Mouse (Mus musculus): ENCODE results near the gene Olfr1417.
A peak's percentile ranks its signal among the peaks of the same experiment; 100 is the strongest.
"Not testable (repeated sequence)": the region's sequence is repeated elsewhere in the genome, so short reads cannot be mapped to it uniquely, and the experiment has no call there.

Olfr1417 gene

DNA sequence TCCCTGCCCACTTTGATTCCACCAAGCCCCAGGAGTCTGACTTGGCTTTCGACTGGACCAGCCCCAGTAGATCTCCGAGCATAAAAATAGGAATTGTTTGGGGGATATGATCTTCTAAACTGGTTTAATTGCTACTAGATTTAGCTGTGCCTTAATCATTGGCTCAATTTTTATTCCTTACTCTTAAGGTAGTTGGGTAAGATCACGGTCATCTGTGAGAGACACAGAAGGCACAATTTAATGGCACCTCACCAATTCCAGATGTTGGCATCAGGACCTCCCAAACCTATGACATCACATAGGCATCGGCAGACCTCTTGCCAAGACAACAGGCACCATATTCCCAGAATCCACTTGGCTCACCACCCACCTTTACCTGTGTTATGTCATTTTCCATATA lies at the start of gene Olfr1417:
Gene Olfr1417 (minus strand): TSS at position 101 of the 400 bp plus-strand sequence.
- DNase-seq = no peak

- DNase-seq = no peak
These were observed 47.2 kb upstream of the Olfr1417 start, which contains the start of gene Olfr1420 for GRCm38 (mm10) chr19:11886265-11886664. Olfr1420 (plus strand) TSS chr19:11886565.

DNA sequence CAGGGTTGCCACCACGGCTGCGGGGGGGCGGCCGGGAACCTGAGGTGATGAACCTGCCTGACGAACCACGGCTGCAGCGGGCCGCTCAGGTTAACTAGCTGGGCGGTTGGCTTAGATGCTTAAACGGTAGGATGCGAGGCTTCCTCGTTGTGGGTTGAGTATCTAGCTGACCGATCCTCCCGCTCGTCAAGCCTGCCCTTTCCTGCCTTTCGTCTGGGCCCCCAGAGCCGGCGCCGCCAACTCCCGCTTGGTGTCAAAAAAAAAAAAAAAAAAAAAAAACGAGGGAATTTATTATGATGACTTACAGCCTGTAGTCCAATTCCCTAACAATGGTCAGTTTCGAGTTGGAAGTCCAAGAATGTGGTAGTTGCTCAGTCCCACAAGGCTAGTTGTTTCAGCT lies 39.4 kb upstream of the Olfr1417 start:
- DNase-seq = not testable (repeated sequence)

- no peak for DNase-seq
These were observed 36.0 kb upstream of the Olfr1417 start, which contains the start of gene Olfr1419 for GRCm38 (mm10) chr19:11875006-11875405. Olfr1419 (minus strand) TSS chr19:11875106.

DNA sequence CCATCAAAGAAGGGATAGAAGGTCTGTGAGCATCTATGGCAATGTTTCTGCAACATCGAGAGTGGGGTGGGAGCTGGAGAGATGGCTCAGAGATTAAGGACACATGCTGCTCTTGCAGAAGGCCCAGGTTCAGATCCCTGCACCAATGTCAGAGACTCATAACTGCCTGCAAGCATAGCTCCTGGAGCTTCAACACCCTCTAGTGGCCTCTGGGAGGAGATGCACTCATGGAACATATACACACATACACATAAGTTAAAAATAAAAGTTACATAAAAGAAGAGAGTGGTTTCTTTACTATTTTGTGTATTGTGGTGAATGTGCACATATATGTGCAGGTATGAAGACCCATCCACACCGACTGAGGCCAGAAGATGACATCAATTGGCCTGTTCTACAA lies 28.8 kb upstream of the Olfr1417 start:
- no peak for DNase-seq

DNA sequence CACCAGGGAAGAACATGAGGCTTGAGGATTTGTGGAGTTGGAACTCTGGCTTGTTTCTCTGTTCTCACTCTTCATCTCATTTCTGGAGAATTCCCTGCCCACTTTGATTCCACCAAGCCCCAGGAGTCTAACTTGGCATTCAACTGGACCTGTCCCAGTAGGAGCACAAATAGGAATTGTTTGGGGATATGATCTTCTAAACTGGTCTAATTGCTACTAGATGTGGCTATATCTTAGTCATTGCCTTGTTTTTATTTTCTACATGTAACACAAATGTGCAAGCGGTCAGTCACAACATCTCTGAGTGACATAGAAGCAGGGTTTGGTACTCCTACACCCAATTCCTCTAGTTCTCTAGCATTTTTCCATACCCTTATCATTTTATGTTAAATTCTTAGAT lies 21.9 kb upstream of the Olfr1417 start, which contains the start of gene Olfr1418:
Gene Olfr1418 (minus strand): TSS at position 101 of the 400 bp plus-strand sequence.
- DNase-seq = no peak

DNA sequence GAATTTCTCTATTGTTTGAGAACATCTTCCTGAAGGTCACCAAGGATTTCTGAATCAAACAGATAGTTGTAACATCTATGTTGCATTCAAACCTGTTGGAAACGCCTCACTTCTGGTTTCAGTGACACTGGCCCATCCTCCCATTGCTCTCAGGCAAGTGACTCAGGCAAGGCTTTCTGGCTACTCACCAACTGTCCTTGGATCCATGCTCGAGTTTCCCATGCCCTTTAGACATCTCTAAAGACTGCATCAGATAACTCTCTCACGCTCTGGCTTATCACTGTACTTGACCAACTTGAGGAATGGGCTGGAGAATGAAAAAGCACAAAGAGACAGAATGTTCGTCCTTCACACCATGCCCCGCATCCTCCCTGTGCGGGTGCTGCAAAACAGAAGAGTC lies 17.5 kb upstream of the Olfr1417 start:
- DNase-seq = no peak

DNA sequence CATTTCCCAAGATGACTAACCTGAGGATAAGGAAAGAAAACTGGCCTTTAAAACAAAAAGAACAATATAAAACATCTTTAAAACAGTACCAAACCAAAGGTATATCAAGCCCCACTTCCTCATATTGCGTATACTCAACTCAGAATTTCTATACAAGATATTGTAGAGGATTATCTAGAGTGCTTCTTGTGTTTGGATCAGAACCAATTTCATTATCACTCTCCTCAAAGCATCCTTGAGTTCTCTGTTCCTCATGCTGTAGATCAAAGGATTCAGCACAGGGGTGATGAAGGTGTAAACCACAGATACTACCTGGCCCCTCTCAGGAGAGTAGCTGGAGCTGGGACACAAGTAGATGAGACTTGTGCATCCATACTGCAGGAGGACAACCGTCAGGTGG lies 15.8 kb upstream of the Olfr1417 start:
- no peak for DNase-seq

GRCm38 (mm10) chr19:11852652-11853051 lies 13.6 kb upstream of the Olfr1417 start:
- DNase-seq = no peak

- DNase-seq = no peak
These were observed 7.3 kb upstream of the Olfr1417 start for GRCm38 (mm10) chr19:11846333-11846732.

- no peak for DNase-seq
These were observed 15.5 kb downstream of the Olfr1417 start for GRCm38 (mm10) chr19:11823346-11824065.

DNA sequence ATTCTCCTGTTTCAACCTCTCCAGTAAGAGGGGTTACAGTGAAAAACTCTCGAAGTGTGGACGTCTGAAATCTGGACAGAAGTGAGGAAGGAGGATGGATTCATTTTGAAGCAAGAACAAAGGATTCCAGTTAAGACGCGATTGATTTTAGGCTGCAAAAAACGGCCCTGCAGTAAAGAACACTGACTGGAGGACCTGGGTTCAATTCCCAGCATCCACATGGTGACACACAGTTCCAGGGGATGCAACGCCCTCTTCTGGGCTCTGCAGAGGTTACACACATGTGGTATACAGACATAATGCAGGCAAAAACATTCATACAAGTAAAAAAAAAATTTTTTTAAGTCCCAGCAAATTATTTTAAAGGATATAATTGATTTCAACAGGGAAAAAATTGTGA lies 18.8 kb downstream of the Olfr1417 start:
- DNase-seq = no peak

GRCm38 (mm10) chr19:11819800-11820199 lies 19.2 kb downstream of the Olfr1417 start:
- DNase-seq = peak; percentile 53 to 75

GRCm38 (mm10) chr19:11819143-11819700 lies 19.8 kb downstream of the Olfr1417 start, which contains the start of gene Stx3:
Stx3 (minus strand) TSS chr19:11819403.
- DNase-seq = no peak

DNA sequence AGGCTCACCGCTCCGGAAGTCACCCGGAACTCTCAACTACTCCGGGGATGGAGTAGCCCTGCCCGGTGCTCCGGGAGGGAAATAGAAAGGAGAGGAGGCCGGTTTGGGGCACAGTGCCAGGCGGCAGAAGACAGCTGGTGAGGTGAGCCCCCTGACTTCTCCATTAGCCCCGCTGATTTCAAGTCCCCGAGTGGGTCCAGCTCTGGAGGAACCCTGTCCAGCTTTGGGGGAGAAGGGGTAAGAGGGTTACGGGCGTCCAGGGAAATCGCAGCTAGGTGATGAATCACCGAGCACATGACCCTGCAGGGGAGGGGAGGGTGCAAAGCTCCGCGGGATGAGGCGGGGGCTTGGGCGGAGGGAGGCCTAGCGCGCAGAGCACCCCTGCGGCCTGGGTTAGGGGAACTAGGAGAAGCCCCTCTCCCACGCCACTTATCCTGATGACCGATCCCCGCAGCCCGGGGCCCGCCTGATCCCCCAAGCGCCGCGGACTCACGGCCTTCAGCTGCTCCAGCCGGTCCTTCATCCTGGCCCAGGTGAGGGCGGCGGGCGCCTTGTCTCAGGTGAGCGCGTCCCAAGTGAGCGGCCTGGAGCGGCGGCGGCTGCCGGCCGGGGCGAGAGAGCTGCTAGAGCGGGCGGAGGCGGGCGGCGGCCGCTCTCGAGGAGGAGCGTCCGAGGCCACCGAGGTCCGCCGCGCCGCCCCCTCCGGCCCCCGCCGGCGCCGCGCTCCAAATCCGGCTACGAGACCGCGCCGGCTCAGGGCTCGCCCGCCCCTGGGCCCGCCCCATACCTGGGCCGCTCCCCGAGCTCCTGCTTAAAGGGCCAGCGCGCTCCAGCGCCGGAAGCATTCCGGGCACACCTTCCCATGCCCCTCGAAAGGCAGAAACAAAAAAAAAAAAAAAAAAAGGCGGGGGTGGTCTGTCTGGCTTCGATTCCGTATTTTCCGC lies 20.5 kb downstream of the Olfr1417 start:
- peak; percentile 41 to 57 for DNase-seq

DNA sequence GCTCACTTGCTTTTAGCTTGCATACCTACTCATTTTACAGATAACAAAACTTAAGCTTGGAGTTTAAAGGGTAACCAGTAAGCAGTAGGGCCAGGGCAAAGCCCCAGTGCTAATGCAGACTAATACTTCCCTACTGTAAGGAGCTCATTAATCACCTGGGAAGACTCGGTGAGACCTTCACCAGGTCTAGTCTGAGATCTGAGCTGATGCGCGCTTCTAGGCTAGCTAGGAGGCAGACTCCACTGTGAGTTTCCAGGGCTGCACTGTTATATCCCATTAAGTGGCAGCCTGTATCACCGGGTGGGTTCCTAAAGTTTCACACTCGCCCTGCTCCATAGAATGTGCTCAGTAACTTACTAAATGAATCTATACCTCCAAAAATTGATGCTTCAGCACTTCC lies 21.4 kb downstream of the Olfr1417 start:
- DNase-seq = no peak

- DNase-seq = no peak
These were observed 22.3 kb downstream of the Olfr1417 start for GRCm38 (mm10) chr19:11816706-11817105.

DNA sequence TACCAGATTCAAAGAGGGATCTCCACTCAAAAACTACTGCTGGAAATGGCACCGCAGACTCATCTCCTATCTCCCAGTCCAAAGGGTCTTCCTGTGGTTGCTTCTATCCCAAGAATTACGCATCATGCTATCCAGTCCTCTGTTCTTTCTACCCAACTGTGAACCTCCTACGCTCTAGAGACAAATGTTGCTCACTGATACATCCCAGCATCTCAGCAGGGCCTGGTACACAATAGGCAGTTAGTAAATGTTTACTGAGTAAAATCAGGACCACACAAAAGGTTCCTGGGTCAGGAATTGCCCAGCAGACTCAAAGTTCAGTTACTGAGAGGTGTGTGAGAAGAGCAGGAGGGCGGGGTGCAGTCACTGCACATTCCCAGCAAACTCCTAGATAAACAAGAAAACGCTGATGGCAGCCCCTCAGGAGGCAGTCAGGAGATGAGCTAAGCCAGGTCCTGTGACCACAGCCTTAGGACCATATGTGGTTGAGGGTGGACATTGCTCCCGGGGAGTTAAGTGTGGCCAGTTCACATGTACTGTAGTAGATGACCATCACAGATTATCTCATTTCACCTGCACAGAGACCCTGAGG lies 24.2 kb downstream of the Olfr1417 start:
- DNase-seq = no peak

DNA sequence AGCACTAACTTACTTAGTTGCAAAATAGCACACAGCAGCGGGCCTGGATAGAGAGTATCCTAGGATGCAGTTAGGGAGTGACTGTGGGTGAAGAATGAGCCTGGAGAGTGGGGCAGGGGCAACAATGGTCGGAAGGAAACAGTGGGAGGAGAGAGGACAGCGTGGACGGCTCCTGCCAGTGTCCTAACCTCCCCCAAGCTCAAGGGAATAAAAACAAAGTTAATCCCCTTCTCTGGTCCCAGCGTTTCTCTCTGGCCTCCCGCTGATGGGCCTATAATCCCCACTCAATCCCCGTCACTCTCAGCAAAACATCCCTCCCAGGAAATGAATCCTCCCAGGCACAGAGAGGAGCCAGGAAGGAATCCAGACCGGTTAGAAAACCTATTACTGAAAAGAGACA lies 25.4 kb downstream of the Olfr1417 start:
- no peak for DNase-seq

DNA sequence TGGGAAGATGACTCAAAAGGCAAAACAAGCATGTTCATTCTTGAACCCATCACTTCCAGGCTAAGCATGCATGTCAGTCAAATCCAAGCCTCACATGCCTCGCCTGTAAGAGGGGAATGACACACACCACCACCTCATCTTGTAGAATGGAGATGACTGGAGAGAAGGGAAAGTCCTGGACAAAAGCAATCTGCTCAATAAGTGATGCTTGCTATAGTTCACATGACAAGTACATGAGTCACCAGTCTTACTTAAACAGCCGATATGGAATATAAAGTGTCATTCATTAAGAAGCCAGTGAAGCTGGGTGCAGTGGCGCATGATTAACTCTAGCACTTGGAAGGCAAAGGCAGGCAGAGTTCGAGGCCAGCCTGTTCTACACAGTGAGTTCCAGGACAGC lies 25.9 kb downstream of the Olfr1417 start:
- DNase-seq = no peak

DNA sequence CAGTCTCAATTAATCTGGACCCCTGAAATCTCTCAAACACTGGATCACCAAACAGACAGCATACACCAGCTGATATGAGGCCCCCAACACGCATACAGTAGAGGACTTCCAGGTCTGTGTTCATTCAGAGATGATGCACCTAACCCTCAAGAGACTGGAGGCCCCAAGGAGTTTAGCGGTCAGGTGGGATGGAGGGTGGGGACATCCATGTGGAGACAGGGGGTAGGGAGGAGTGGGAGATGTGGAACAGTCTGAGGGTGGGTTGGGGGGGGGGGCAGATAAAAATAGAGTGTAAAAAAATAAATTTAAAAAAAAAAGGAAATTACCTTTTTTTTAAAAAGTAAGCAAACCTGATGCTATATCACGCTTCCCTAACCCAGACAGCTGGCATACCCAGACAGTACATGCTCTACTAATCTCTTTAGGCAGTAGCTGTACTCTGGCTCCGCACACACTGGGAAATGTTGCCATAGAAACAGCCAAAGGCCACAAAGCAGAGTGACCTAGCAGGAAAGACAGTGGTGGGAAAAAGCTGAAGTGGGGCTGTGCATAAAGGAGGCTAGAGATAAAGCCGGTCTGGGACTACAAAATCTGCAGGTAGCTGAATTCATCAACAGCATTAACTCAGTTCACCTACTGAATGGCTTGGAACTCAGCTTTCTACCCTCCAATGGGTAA lies 27.2 kb downstream of the Olfr1417 start:
- no peak for DNase-seq

- no peak for DNase-seq
These were observed 28.2 kb downstream of the Olfr1417 start for GRCm38 (mm10) chr19:11810856-11811255.
